Mouse (Mus musculus): ENCODE data around the gene Sema5a.
"Not testable (repeated sequence)": the region's sequence is repeated elsewhere in the genome, so short reads cannot be mapped to it uniquely, and the experiment has no call there.

Sema5a gene

GRCm38 (mm10) chr15:32244344-32244955, at the start of gene Sema5a:
Gene Sema5a, plus strand, starts transcription at chr15:32244810.
- DNase-seq (ENCODE audit: low spot score), result no peak

- DNase-seq (ENCODE audit: low spot score), result no peak
These were observed 46.5 kb upstream of the Sema5a start for GRCm38 (mm10) chr15:32198076-32198475.

- no peak for DNase-seq (ENCODE audit: low spot score)
These were observed 46.0 kb upstream of the Sema5a start for GRCm38 (mm10) chr15:32198561-32198960.

GRCm38 (mm10) chr15:32203242-32203641, 41.4 kb upstream of the Sema5a start:
- no peak for DNase-seq (ENCODE audit: low spot score)

- no peak for DNase-seq (ENCODE audit: low spot score)
These were observed 39.7 kb upstream of the Sema5a start for GRCm38 (mm10) chr15:32204908-32205307.

GRCm38 (mm10) chr15:32214687-32215086, 29.9 kb upstream of the Sema5a start:
- not testable (repeated sequence) for DNase-seq (ENCODE audit: low spot score)

GRCm38 (mm10) chr15:32223028-32223427, 21.6 kb upstream of the Sema5a start:
- DNase-seq (ENCODE audit: low spot score), result no peak

GRCm38 (mm10) chr15:32225394-32225793, 19.2 kb upstream of the Sema5a start:
- no peak for DNase-seq (ENCODE audit: low spot score)

GRCm38 (mm10) chr15:32226381-32226780, 18.2 kb upstream of the Sema5a start:
- DNase-seq (ENCODE audit: low spot score), result no peak

- no peak for DNase-seq (ENCODE audit: low spot score)
These were observed 17.7 kb upstream of the Sema5a start for GRCm38 (mm10) chr15:32226888-32227395.

GRCm38 (mm10) chr15:32230066-32230465, 14.5 kb upstream of the Sema5a start:
- no peak for DNase-seq (ENCODE audit: low spot score)

GRCm38 (mm10) chr15:32232189-32232588, 12.4 kb upstream of the Sema5a start:
- DNase-seq (ENCODE audit: low spot score), result no peak

GRCm38 (mm10) chr15:32232666-32233141, 11.9 kb upstream of the Sema5a start:
- DNase-seq (ENCODE audit: low spot score), result not testable (repeated sequence)

GRCm38 (mm10) chr15:32233451-32233850, 11.2 kb upstream of the Sema5a start:
- DNase-seq (ENCODE audit: low spot score), result no peak

- DNase-seq (ENCODE audit: low spot score), result no peak
These were observed 5.5 kb upstream of the Sema5a start for GRCm38 (mm10) chr15:32239099-32239498.

GRCm38 (mm10) chr15:32240159-32240558, 4.5 kb upstream of the Sema5a start:
- DNase-seq (ENCODE audit: low spot score), result no peak

GRCm38 (mm10) chr15:32241666-32242065, 2.9 kb upstream of the Sema5a start:
- no peak for DNase-seq (ENCODE audit: low spot score)

- no peak for DNase-seq (ENCODE audit: low spot score)
These were observed 1.4 kb upstream of the Sema5a start for GRCm38 (mm10) chr15:32243096-32243785.

- DNase-seq (ENCODE audit: low spot score), result no peak
These were observed 786 bp upstream of the Sema5a start for GRCm38 (mm10) chr15:32243824-32244223.

- DNase-seq (ENCODE audit: low spot score), result no peak
These were observed 586 bp downstream of the Sema5a start for GRCm38 (mm10) chr15:32244956-32245836.

GRCm38 (mm10) chr15:32245837-32246670, 1.4 kb downstream of the Sema5a start:
- peak; percentile 76 for DNase-seq (ENCODE audit: low spot score)
